Mouse (Mus musculus) kidney, postnatal 10 days (tissue): ENCODE measurements at regions not wholly inside any gene's neighbourhood (a gene's known extent, or its start where the extent isn't known, plus 50 kb on each side); places are given as distances from the start of the nearest gene placed in this dataset.
A peak's percentile ranks its signal among the peaks of the same experiment; 100 is the strongest.
"Not testable (repeated sequence)": the region's sequence is repeated elsewhere in the genome, so short reads cannot be mapped to it uniquely, and the experiment has no call there.

Experiments used
- DNase-seq: peaks from one replicate; pipeline ENCODE4 v3.0.0; 2021; ENCODE audit warnings: mixed read lengths

DNA sequence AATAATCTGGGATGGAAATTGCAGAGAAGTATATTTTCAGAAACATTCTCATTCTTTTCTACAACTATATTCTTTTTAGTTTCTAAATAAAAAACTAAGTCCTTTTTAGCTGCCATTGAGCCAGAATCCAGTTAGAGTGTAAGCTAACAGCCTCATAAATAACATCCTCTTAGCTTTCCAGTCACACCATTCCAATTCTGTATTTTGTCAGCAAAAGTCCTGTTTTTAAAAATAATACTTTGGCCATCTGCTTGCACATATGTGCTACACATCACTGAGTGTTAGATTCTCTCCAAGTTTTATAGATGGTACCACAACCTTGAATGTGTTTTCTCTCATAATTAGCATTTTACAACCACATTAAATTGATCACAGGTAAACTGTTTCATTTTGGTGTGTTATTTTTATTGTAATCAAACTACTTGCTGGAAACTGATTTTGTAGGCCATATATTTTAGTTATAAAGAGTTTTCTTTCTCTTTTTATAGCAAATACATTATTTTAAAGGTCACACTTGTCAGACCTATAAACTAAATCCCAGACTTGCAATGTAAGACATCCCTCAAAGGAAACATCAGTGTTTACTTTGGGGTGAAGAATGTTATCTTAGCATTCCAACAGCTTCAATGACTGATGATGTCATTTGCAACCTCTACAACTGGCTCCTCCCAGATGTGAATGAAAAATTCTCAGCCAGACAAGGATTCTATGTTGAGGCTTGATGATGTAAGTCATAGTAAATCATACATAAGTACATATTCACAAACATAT, 1878.9 kb upstream of the Flrt2 start:
- DNase-seq: no peak

DNA sequence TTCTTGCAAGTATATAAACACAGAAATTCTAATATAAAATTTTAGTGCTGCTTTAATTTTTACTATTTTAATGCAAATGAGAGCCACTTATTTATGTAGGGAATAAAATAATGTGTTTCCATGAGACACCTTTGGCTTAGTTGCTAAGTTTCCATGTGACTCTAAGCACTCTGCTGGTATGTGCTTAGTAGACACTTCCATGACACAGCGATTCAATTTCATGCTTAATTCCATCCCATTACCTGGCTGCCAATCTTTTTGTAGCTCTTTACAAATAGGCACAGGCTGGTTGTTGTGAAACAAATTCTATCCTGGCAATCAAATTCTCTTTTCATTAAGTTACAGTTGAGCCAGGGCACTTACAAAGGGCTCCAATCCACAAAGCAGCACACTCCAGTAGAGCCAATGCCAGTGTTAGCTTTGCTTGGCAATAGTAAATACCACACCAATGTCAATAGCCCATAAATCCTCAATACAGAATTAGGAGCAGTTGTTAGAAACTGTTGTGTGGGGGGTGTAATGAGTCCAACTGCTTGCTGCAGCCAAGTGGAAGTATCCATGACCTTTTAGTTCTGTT, 1841.0 kb upstream of the Flrt2 start:
- no peak for DNase-seq

DNA sequence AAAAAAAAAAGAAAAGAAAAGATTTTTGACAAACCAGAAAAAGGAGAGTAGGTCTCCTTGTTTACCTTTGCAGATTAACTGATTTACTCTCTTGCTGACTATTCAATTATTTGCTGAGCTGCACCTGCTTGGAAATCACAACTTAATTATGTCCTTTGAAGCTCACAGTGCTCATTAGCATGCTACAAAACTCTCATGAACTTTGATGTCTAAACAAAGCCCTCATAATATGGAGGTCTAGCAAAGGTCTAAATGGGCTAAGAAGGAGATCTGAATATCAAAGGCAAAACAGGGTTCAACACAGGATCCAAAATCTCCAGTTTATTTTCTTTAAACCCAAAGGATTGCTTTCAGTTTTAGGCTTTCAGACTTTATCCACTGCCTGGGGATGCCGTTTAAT, 1840.4 kb upstream of the Flrt2 start:
- no peak for DNase-seq

DNA sequence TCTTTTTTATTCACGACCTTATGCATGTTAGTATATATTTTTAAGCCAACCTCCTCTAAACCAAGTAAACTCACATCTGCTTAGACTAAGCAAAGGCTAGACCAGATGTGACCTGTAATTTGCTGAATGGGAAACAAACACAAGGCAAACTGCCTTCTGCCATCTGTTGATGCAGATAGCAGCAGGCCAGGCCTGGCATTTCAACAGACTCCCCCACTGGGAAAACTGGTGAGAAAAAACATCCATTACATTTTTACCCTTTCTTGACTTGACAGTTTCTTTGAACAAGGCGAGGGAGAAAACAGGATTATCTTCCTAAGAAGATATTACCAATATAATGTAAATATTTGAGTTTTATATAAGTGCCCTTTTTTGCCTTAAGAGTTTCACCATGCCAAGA, 1806.1 kb upstream of the Flrt2 start:
- no peak for DNase-seq

DNA sequence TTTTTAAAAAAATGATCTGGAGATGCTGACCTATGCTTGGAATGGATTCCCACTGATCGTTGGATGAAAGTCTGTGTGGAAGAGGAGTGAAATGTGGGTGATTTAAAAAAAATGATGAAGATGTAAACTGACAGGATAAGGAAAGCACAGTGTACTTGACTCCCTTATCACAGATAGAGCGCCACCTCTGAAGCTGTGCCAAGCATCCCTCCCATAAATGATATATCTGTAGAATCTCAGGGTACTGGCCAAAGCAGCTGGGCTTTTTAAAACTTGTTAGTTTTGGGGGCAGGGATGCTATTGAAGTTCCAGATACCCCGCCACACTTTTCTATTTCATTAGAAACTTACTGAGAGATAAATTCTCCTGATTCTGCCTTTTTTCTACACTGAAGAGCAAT, 1801.9 kb upstream of the Flrt2 start:
- DNase-seq: peak; percentile 11

DNA sequence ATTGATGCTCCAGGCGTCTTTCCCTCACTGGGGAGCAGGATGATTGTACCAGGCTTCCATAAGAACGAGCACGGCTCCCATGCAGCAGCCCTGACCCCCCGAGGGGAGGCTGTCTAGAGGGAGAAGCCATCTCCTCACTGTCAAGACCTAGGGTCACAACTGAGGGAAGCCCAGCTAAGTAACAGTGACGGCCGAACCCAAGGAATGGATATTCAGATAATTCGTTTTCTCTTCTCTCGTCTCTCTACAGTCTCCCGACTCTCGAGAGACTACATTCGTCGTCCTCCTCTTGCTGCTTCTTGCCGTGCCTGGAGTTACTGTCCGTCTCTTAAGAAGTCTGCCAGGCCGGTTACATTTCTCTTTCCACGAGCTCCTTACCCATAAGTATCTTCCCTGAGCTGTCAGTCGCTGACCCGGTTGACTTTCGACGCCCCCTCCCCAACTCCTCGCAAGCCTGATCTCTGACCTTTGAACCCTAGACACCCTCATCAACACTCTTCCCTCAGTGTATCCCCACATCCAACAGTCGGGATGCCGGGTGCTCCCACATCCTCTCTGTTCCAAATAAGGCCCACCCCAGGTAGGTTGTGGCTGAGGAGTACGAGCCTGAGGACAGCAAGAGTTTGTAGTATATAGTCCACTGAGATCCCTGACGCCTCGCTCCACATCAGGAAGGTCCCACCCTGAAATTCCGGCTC, 1763.3 kb upstream of the Flrt2 start:
- not testable (repeated sequence) for DNase-seq

DNA sequence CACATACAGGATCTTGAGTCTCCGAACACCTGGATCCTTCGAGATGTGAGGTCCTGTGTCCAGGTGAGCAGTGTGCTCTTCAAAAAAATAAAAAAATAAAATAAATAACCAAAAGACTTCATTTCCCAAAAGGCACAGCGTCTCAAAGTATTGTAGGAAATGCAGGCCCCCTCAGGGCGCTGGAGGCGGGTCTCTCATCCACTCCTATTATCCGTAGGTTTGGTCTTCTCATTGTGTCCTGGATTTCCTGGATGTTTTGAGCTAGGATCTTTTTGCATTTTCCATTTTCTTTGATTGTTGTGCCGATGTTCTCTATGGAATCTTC, 1762.8 kb upstream of the Flrt2 start:
- DNase-seq: not testable (repeated sequence)

DNA sequence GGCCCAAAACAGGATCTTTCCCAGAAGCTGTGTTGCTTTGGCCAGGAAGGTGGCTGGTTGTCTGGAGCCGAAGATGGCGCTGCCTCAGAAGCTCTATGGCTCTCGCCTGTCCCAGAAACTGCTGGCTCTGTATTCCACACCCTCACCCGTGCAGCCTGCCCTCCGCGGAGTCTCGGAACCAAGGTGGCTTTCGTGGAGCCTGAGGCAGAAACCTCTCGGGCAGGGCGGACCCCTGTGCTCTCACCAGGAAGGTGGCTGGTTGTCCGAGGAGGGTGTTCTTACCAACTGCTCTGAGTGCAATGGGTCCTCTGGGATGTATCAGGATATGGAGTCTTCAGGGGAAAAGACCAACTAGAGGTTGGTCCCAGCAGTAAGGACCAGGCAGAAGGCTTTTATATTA, 1761.8 kb upstream of the Flrt2 start:
- DNase-seq: not testable (repeated sequence)

DNA sequence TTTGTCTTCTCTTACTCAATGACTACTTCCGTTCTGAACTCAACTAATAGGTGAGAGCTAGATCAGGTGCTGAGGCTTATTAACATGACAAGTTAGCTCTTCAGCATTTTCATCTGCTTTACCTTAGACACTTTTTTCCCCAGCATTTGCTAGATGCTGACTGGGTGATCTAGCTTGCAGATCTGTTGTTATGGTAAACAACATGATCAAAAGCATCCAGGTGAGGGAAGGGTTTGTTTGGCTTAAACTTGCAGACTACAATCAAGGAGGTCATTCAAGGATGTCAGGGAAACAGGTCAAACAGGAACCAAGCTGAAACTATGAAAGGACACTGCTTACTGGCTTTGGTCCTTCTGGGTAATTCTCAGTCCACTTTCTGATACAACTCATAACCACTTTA, 1731.2 kb upstream of the Flrt2 start:
- DNase-seq: no peak

DNA sequence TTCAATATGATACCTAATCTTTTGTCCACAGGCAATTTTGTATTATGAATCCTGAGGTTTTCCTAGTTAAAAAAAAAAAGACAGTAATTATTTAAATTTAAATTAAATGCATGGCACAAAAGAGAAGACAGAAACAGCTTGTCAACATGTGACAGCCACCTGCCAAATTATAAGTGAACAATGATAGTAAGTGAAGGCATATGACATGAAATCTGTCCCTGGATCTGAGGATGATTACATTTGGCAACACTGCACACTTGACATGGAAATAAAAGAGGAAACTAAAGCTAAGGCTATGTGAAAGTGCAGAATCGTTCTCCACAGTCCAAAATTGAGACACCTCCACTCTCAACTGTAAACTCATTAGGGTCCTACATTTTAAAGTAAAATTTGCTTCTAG, 1710.7 kb upstream of the Flrt2 start:
- no peak for DNase-seq

DNA sequence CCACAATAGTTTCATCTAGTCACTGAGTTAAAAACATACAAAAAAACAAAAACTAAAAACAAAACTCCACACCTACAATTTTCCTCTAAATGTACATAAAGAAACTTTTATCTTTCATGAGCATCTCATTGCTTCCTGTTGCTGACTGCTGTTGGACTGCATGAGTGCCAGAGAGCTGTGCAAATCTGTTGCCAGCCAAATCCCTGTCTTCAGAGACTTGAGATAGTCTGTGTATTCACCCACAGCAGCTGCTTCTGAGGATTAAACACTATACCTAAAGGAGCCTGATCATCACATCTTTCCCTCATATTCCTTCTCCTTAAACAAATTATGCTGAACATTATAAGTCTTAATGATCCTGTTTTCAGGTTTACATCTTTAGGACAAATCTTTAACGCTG, 1700.5 kb upstream of the Flrt2 start:
- no peak for DNase-seq

DNA sequence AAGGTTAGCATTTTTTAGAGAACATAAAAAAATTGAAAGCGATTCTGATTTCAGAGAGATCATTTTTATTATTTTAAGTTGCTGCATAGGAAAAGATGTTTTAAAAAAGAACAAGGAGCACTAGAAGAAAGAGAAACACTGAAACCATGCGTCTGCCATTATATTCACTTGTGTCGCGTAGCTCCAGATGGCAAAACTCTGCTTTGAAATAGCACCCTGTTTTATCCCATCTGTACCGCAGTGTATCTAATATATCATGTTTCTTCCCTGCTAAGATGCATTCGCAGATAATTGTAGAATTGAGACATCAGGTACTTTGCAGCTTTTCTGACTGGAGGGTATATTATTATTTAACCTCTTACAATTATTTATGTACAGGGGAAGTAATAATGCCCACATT, 1698.2 kb upstream of the Flrt2 start:
- no peak for DNase-seq

DNA sequence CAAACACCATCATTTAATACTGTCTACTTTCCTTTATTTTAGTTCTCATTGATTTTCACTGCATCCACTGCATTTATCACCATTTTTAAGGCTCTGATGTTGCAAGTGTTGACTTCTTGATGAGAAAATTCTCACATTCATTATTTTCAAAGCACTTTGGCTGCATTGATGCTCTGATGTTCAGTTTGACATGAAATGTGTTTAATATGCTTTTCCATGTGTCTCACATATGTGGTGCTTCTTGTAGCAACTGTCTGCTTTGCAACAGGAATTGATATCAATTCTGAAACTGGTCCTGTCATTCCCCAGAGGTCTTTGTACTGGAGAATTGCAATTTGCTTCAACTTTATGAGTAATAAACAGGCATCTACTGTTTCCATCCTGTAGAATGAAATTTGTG, 1676.1 kb upstream of the Flrt2 start:
- DNase-seq: no peak

DNA sequence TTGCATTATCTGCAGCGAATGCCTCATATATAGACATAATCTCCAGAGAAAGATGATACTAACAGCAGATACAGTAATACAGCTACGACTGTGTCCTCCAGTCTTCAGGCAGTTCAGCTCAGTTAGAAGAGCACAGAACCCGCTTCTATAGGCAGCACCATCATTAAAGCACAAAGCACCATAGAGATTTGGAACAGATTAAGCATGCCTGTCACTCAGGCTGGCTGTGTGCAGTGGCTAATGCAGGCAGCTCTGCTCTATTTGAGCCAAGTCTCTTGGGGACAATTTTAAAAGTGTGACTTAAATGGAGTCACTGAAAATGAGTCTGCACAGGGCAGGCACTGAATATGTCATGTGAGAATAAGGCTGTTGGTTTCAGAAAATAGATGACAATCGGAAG, 1660.7 kb upstream of the Flrt2 start:
- DNase-seq: no peak

DNA sequence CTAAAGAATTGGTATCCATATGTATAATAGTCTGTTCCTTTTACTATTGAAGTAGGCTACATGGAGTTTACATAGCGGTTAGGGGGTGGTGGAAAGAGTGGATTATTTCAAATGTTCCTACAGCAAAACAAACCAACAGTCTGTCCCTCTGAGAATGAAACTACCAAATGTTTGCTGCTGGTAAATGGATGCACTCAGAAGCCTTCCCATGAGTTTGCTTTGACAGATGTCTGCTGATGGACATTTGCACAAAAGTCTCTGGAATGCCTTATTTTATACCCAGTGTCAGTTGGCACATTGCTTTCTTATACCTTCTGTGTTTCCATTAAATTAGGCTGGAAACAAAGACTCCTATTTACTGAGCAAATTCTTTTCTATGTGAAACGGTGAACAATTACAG, 1644.1 kb upstream of the Flrt2 start:
- no peak for DNase-seq

DNA sequence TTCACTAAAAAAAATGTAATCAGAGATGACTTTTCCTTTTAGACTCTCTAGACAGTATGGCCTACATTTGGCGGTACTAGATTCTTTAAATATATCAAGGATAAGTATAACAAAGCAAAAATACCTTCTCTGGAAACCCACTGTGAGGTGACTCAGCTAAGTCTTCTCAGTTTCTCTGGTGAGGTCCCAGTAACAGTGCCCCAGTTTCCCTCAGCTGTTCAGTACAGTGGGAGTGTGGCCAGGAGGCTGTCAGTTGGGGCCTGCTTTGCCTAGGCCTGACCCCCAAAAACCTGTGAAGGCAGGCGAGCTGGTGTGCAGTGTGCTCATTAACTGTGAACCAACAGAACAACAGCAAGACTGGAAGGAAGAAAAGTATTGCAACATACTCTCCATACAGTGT, 1634.3 kb upstream of the Flrt2 start:
- no peak for DNase-seq

DNA sequence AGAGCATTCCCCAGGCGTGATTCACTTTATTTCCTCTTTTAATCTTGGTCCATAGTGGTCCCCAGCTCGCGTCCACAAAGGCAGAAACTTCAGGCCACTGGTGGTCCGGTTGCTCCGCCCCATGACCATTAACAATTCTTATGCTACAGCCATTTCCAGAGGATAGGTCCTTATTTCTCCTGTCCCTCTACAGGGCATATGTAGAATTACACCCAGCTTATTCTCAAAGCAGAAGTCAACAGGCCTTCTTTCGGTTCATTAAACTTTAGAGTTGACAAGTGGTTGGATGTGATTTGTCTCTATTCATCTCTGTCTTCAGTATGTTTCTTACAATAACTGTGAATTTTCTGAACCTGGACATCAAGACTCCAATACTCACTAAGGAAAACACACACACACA, 1632.4 kb upstream of the Flrt2 start:
- DNase-seq: no peak

DNA sequence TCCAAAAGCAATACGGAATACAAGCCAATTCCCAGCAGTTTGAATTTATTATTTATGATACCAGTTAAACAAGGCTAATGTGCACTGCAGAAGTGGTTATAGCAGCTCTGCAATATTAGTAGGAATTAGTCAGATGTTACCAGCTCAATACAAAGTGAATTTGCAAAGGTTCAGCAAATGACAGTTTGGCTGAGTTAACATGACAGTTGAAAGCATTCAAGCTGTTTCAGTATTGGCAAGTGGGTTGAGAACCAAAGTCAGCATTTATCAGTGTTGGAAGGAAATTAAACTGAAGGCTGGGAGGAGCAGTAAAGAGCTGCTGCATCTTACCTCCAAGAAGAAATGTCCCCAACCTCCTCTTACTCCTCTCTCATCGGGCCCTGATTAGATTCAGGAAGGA, 1631.7 kb upstream of the Flrt2 start:
- no peak for DNase-seq

DNA sequence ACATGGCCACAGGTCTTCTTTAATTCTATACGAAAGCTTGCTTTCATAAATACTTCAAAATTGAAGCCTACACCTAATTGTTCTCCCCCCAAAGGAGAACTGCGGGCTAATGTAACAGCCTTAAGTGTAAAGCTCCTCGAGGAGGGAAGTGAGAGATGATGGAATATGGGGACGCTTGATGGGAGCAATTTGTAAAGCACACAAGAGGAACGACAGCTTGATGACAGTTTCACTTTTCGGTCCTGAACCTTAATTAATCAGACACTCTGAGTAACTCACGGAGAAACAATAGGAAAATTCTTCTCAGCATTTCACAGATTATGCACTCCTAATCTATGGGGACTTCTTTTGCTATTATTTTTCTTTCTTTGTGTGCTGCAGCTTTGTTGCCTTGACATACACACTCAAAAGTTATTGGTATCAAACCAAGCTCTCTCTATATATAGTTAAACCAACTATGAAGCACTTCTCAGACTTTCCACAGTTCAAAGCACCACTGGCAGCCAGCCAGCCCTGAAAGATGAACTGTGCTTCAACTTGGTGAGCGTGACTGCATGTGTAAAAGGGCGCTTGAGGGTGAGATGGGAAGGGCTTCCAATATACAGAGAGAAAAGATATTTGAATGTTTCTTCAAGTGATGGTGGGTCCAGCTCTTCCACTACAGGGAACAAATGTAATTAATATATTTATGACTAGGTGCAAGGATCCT, 1625.4 kb upstream of the Flrt2 start:
- DNase-seq: peak; percentile 79

DNA sequence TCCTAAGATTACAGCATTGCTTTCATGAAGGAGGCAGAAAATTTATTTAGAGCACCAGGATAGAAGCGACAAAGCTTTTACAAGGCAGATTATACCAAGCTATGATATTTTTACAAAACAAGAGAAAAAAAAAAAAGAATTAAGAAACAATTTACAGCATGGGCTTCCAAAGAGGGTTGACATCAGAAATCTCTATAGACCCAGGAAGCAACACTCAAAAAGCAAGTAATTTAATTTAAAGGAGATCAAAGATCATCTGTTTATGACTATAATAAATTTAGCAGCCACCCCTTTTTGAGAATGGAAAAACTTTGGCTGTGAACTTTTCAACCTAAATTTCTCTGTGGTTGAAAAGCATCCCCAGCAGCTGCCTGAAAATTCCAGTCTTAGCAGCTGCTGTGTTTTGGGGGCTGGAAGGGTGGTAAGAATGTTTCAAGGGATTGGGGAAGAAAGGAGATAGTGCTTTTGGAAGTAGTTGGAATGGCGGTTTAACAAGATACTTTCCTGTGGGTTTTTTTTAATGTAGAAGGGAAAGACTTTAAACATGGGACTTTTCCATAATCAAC, 1621.0 kb upstream of the Flrt2 start:
- peak; percentile 41 for DNase-seq

DNA sequence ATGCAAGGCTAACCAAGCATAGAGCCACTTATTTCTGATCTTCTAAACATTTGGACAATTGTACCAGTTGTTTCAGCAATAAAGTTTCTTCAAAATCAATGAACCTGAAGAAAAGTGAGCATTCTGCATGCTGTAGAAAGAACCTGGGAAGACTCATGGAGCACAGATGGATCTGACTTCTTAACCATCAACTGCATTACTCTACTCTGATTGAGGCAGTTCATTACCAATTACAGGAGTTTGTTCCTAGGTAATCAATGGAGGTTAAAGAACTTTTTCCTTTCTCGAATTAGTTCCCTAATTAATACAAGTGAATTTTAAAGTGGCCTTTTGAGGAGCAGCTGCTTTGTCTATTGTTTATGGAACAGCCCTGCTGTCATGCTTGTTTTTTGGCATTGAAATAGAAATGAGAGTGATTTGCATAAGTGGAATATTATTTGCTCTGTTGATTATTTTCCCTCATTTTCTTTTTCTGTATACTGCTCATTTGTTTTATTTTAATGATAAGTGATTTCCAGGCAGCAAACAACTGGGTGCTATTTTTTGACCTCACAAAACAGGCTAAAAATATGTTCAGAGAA, 1586.4 kb upstream of the Flrt2 start:
- DNase-seq: no peak

DNA sequence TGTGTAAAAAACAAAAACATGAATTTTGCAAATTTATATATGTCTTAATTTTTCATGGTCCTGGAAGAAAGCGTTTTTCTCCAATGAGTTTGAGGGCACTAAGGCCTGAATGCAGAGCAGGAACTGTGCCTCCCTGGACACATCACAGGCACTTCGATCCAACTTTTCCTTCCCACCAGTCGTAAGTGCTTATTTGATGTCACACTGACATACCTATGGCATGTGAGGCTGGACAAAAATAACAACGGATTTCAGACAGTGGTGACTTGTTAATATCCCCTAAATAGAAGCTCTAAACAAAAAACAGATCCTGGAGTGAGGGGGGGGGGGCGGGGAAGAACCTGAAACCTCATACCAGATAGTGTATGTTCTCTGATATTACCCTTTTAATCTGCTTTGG, 1541.9 kb upstream of the Flrt2 start:
- DNase-seq: no peak
